Mouse (Mus musculus): ENCODE measurements around the gene Olfr982. TPM values are rescaled to one million over a fixed set of nuclear protein-coding genes. Genes with fewer than 3 reads are reported as not detected.

Olfr982 gene
- polyA plus RNA-seq (2014; fragmentation: Nextera tagmentation; extraction: Ambion mirVana): not detected in 2 replicates

GRCm38 (mm10) chr9:40073529-40073928 lies at the start of gene Olfr982:
Gene Olfr982 (plus strand): TSS chr9:40073829.
- no peaks in the 10 kb centered on the region for H3K36me3 ChIP-seq (ENCODE audit: control insufficient read depth, insufficient read depth, low read length)
- H3K9me3 ChIP-seq (ENCODE audit: control insufficient read depth, low read length): no peaks in the 10 kb centered on the region
- ATAC-seq (ENCODE audit: insufficient number of reproducible peaks, low FRiP score, low TSS enrichment, low read depth) (no peak), DNase-seq (ENCODE audit: low spot score) (no peak)
- H3K9ac ChIP-seq (ENCODE audit: low read length): no peak within 1 kb of the TSS
- no peak within 1 kb of the TSS for H3K4me3 ChIP-seq (ENCODE audit: low read depth, low read length)
- no peaks in the 10 kb centered on the region for H3K4me1 ChIP-seq (ENCODE audit: control insufficient read depth, insufficient read depth, low read length)
- H3K4me2 ChIP-seq (ENCODE audit: low read depth, severe bottlenecking): no peak within 1 kb of the TSS
- no peak within 1 kb of the TSS for H3K27ac ChIP-seq (replicated peaks; ENCODE audit: low read depth, low read length)
- 88% methylated on average over 2 of the region's 2 CpGs for WGBS
- H3K27me3 ChIP-seq (ENCODE audit: control insufficient read depth, insufficient read depth, low read length): no peaks in the 10 kb centered on the region

- Histone ChIP-seq H3K4me1 (ENCODE audit: control insufficient read depth, insufficient read depth, low read length) (no peaks in the 10 kb centered on the region), H3K27ac (replicated peaks; ENCODE audit: low read depth, low read length) (no peak overlapping the region), H3K9me3 (ENCODE audit: control insufficient read depth, low read length) (no peaks in the 10 kb centered on the region), H3K4me2 (ENCODE audit: low read depth, severe bottlenecking) (no peak overlapping the region), H3K9ac (ENCODE audit: low read length) (no peak overlapping the region), H3K36me3 (ENCODE audit: control insufficient read depth, insufficient read depth, low read length) (no peaks in the 10 kb centered on the region), H3K4me3 (ENCODE audit: low read depth, low read length) (no peak overlapping the region), H3K27me3 (ENCODE audit: control insufficient read depth, insufficient read depth, low read length) (no peaks in the 10 kb centered on the region)
- ATAC-seq (ENCODE audit: insufficient number of reproducible peaks, low FRiP score, low TSS enrichment, low read depth) (no peak), DNase-seq (ENCODE audit: low spot score) (no peak)
- WGBS: 87% methylated on average over 19 of the region's 19 CpGs
These were observed 23.5 kb upstream of the Olfr982 start for GRCm38 (mm10) chr9:40050138-40050537.

GRCm38 (mm10) chr9:40093495-40093894 lies 19.9 kb downstream of the Olfr982 start, which contains the start of gene Olfr983:
Gene Olfr983 (minus strand): TSS chr9:40093595.
- Histone ChIP-seq H3K27me3 (ENCODE audit: control insufficient read depth, insufficient read depth, low read length) (no peaks in the 10 kb centered on the region), H3K36me3 (ENCODE audit: control insufficient read depth, insufficient read depth, low read length) (no peaks in the 10 kb centered on the region), H3K4me1 (ENCODE audit: control insufficient read depth, insufficient read depth, low read length) (no peaks in the 10 kb centered on the region), H3K4me2 (ENCODE audit: low read depth, severe bottlenecking) (no peak within 1 kb of the TSS), H3K9ac (ENCODE audit: low read length) (no peak within 1 kb of the TSS), H3K9me3 (ENCODE audit: control insufficient read depth, low read length) (no peaks in the 10 kb centered on the region), H3K27ac (replicated peaks; ENCODE audit: low read depth, low read length) (no peak within 1 kb of the TSS), H3K4me3 (ENCODE audit: low read depth, low read length) (no peak within 1 kb of the TSS)
- DNase-seq (ENCODE audit: low spot score): no peak
- 89% methylated on average over 2 of the region's 2 CpGs for WGBS
- no peak for ATAC-seq (ENCODE audit: insufficient number of reproducible peaks, low FRiP score, low TSS enrichment, low read depth)

GRCm38 (mm10) chr9:40094769-40095168 lies 21.1 kb downstream of the Olfr982 start:
- Histone ChIP-seq H3K9ac (ENCODE audit: low read length) (no peak overlapping the region), H3K9me3 (ENCODE audit: control insufficient read depth, low read length) (no peaks in the 10 kb centered on the region), H3K4me3 (ENCODE audit: low read depth, low read length) (no peak overlapping the region), H3K4me2 (ENCODE audit: low read depth, severe bottlenecking) (no peak overlapping the region), H3K4me1 (ENCODE audit: control insufficient read depth, insufficient read depth, low read length) (no peaks in the 10 kb centered on the region), H3K36me3 (ENCODE audit: control insufficient read depth, insufficient read depth, low read length) (no peaks in the 10 kb centered on the region), H3K27me3 (ENCODE audit: control insufficient read depth, insufficient read depth, low read length) (no peaks in the 10 kb centered on the region), H3K27ac (replicated peaks; ENCODE audit: low read depth, low read length) (no peak overlapping the region)
- ATAC-seq (ENCODE audit: insufficient number of reproducible peaks, low FRiP score, low TSS enrichment, low read depth): no peak
- WGBS: 62% methylated on average over 3 of the region's 3 CpGs
- no peak for DNase-seq (ENCODE audit: low spot score)

GRCm38 (mm10) chr9:40114106-40114505 lies 40.5 kb downstream of the Olfr982 start, which contains the start of gene Olfr984:
Gene Olfr984 (minus strand): TSS chr9:40114206.
- Histone ChIP-seq H3K4me3 (ENCODE audit: low read depth, low read length) (no peak within 1 kb of the TSS), H3K4me1 (ENCODE audit: control insufficient read depth, insufficient read depth, low read length) (no peaks in the 10 kb centered on the region), H3K36me3 (ENCODE audit: control insufficient read depth, insufficient read depth, low read length) (no peaks in the 10 kb centered on the region), H3K9ac (ENCODE audit: low read length) (no peak within 1 kb of the TSS), H3K27ac (replicated peaks; ENCODE audit: low read depth, low read length) (no peak within 1 kb of the TSS), H3K27me3 (ENCODE audit: control insufficient read depth, insufficient read depth, low read length) (no peaks in the 10 kb centered on the region), H3K9me3 (ENCODE audit: control insufficient read depth, low read length) (no peaks in the 10 kb centered on the region), H3K4me2 (ENCODE audit: low read depth, severe bottlenecking) (no peak within 1 kb of the TSS)
- no peak for DNase-seq (ENCODE audit: low spot score)
- WGBS: 89% methylated on average over 2 of the region's 2 CpGs
- no peak for ATAC-seq (ENCODE audit: insufficient number of reproducible peaks, low FRiP score, low TSS enrichment, low read depth)

- Histone ChIP-seq H3K27me3 (ENCODE audit: control insufficient read depth, insufficient read depth, low read length) (no peaks in the 10 kb centered on the region), H3K9ac (ENCODE audit: low read length) (no peak overlapping the region), H3K4me2 (ENCODE audit: low read depth, severe bottlenecking) (no peak overlapping the region), H3K9me3 (ENCODE audit: control insufficient read depth, low read length) (no peaks in the 10 kb centered on the region), H3K4me3 (ENCODE audit: low read depth, low read length) (no peak overlapping the region), H3K4me1 (ENCODE audit: control insufficient read depth, insufficient read depth, low read length) (no peaks in the 10 kb centered on the region), H3K36me3 (ENCODE audit: control insufficient read depth, insufficient read depth, low read length) (no peaks in the 10 kb centered on the region), H3K27ac (replicated peaks; ENCODE audit: low read depth, low read length) (no peak overlapping the region)
- DNase-seq (ENCODE audit: low spot score) (no peak), ATAC-seq (ENCODE audit: insufficient number of reproducible peaks, low FRiP score, low TSS enrichment, low read depth) (no peak)
- 64% methylated on average over 10 of the region's 10 CpGs for WGBS
These were observed 43.1 kb downstream of the Olfr982 start for GRCm38 (mm10) chr9:40116645-40117286.

GRCm38 (mm10) chr9:40117287-40117659 lies 43.6 kb downstream of the Olfr982 start:
- H3K9me3 ChIP-seq (ENCODE audit: control insufficient read depth, low read length): no peaks in the 10 kb centered on the region
- H3K9ac ChIP-seq (ENCODE audit: low read length): no peak overlapping the region
- H3K27me3 ChIP-seq (ENCODE audit: control insufficient read depth, insufficient read depth, low read length): no peaks in the 10 kb centered on the region
- H3K36me3 ChIP-seq (ENCODE audit: control insufficient read depth, insufficient read depth, low read length): no peaks in the 10 kb centered on the region
- no peak overlapping the region for H3K27ac ChIP-seq (replicated peaks; ENCODE audit: low read depth, low read length)
- no peak overlapping the region for H3K4me2 ChIP-seq (ENCODE audit: low read depth, severe bottlenecking)
- H3K4me3 ChIP-seq (ENCODE audit: low read depth, low read length): no peak overlapping the region
- no peak for DNase-seq (ENCODE audit: low spot score)
- 88% methylated on average over 5 of the region's 5 CpGs for WGBS
- ATAC-seq (ENCODE audit: insufficient number of reproducible peaks, low FRiP score, low TSS enrichment, low read depth): no peak
- H3K4me1 ChIP-seq (ENCODE audit: control insufficient read depth, insufficient read depth, low read length): no peaks in the 10 kb centered on the region
